ENCODE assay signal across 10 mouse cellular contexts in the genomic region with DNA sequence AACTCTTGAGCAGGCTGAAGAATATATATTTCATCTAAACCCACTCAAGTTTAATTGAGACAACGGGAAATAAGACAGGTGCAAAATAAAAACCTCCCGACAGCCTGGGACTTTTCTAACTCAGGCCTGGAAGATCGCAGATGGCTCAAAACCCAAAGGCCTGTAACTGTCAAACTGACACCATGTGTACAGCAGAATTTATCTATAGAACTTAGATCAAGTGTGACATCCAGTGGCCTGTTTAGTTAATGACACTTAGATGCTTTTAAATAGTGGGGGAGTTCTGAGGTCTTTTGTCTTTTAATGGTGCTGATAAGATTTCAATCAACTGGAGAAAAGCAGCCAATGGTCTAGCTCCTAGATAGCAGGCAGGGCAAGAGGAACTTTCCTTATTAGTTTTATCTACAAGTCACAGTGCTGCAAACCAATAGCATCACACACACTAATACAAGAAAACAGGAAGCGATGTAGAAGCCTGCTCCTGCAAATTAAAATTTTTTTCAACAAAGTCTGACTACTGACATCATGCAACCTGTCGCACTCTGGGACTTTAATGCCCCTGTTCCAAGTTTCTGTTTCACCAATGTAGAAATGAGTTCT.
A peak's percentile ranks its signal among the peaks of the same experiment; 100 is the strongest.
DNase-seq lines count a peak whose midpoint lies in the region; ATAC-seq and TF ChIP-seq lines count a peak whose summit lies in the region.
"Had no signal": no experiment of that assay in that cellular context is flagged by ENCODE, and none has a peak within 500 bp of the region (broad histone marks: within the 10 kb centered on the region; RNA-seq: fewer than 3 reads in every experiment).

No protein-coding gene starts in this region.

- no peaks in the 10 kb centered on the region for H3K79me2 ChIP-seq in heart, adult 2 months (replicated peaks; ENCODE audit: control insufficient read depth, insufficient read depth, low read length)

- ATAC-seq in heart, embryonic 12.5 days (ENCODE audit: insufficient number of reproducible peaks, low FRiP score): no peak
- peak; percentile 54; the same call in 1 of the 2 replicates for ATAC-seq in midbrain, embryonic 16.5 days
- ATAC-seq in midbrain, embryonic 11.5 days (ENCODE audit: low FRiP score): no peak
- peak; percentile 72 for ATAC-seq in common myeloid progenitor, adult 5-6 weeks (replicated peaks; ENCODE audit: low read depth, poor library complexity, severe bottlenecking)
- ATAC-seq: intestine, embryonic 15.5 days had no signal

- H3K4me3 ChIP-seq in heart, adult 2 months: no peak overlapping the region
- no peak overlapping the region for H3K4me3 ChIP-seq in heart, embryonic 12.5 days
- H3K4me3 ChIP-seq in midbrain, embryonic 16.5 days (ENCODE audit: low read depth, low read length): no peak overlapping the region
- H3K4me3 ChIP-seq in midbrain, embryonic 11.5 days (ENCODE audit: low read depth, low read length): no peak overlapping the region
- H3K4me3 ChIP-seq: intestine, embryonic 15.5 days; liver, embryonic 13.5 days had no signal

- no peak overlapping the region for H3K9ac ChIP-seq in heart, adult 2 months (ENCODE audit: low read depth, low read length)
- H3K9ac ChIP-seq in heart, embryonic 12.5 days: no peak overlapping the region
- H3K9ac ChIP-seq in midbrain, embryonic 16.5 days (ENCODE audit: low read depth, low read length): no peak overlapping the region
- no peak overlapping the region for H3K9ac ChIP-seq in midbrain, embryonic 11.5 days (ENCODE audit: low read length)
- H3K9ac ChIP-seq: intestine, embryonic 15.5 days; liver, embryonic 13.5 days had no signal

- intact Hi-C loops in heart, adult 2 months (cut with DNase I): loop anchor here (2.0 to 10.0 kb wide), 3 partner anchors 213 to 1303 kb away; no protein-coding TSS in a partner anchor

- 48% methylated on average over 5 of the region's 5 CpGs for WGBS in heart, adult 2 months
- 50% methylated on average over 5 of the region's 5 CpGs for WGBS in heart, embryonic 12.5 days
- WGBS in midbrain, embryonic 16.5 days: 74% methylated on average over 5 of the region's 5 CpGs
- 75% methylated on average over 5 of the region's 5 CpGs for WGBS in midbrain, embryonic 11.5 days

- DNase-seq in heart, adult 2 months: no peak
- no peak for DNase-seq in midbrain, embryonic 11.5 days (ENCODE audit: low spot score, missing footprints)
- DNase-seq in telencephalon, adult 2 months (ENCODE audit: low read depth, low spot score): peak; percentile 8
- no peak for DNase-seq in urinary bladder, postnatal 36 days (ENCODE audit: low spot score in 2 of 2)
- DNase-seq in urinary bladder, postnatal 25 days (ENCODE audit: low spot score): no peak
- DNase-seq: liver, embryonic 13.5 days had no signal

- H3K27me3 ChIP-seq in heart, adult 2 months (ENCODE audit: control insufficient read depth, insufficient read depth, low read length): no peaks in the 10 kb centered on the region
- H3K27me3 ChIP-seq in heart, embryonic 12.5 days (replicated peaks): no peaks in the 10 kb centered on the region
- no peaks in the 10 kb centered on the region for H3K27me3 ChIP-seq in midbrain, embryonic 16.5 days (ENCODE audit: control insufficient read depth, insufficient read depth, low read depth, low read length)
- no peaks in the 10 kb centered on the region for H3K27me3 ChIP-seq in midbrain, embryonic 11.5 days (ENCODE audit: control insufficient read depth, insufficient read depth, low read length)
- H3K27me3 ChIP-seq: liver, embryonic 13.5 days had no signal

- TF ChIP-seq CTCF in heart, adult 2 months (IDR thresholded peaks at IDR 0.05): peak; percentile 61

- H3K36me3 ChIP-seq in heart, adult 2 months (ENCODE audit: control insufficient read depth, insufficient read depth, low read length): no peaks in the 10 kb centered on the region
- no peaks in the 10 kb centered on the region for H3K36me3 ChIP-seq in heart, embryonic 12.5 days
- no peaks in the 10 kb centered on the region for H3K36me3 ChIP-seq in midbrain, embryonic 16.5 days (ENCODE audit: control insufficient read depth, insufficient read depth, low read length)
- H3K36me3 ChIP-seq in midbrain, embryonic 11.5 days (ENCODE audit: control insufficient read depth, insufficient read depth, low read length): no peaks in the 10 kb centered on the region
- H3K36me3 ChIP-seq: intestine, embryonic 15.5 days; liver, embryonic 13.5 days had no signal

- no peaks in the 10 kb centered on the region for H3K9me3 ChIP-seq in heart, embryonic 12.5 days (replicated peaks)
- H3K9me3 ChIP-seq in midbrain, embryonic 16.5 days (replicated peaks; ENCODE audit: control insufficient read depth, low read length, poor library complexity, severe bottlenecking): no peaks in the 10 kb centered on the region
- no peaks in the 10 kb centered on the region for H3K9me3 ChIP-seq in midbrain, embryonic 11.5 days (ENCODE audit: control insufficient read depth, low read length)
- H3K9me3 ChIP-seq: intestine, embryonic 15.5 days; liver, embryonic 13.5 days had no signal

- H3K4me1 ChIP-seq in heart, adult 2 months (ENCODE audit: control insufficient read depth, insufficient read depth, low read length): no peaks in the 10 kb centered on the region
- H3K4me1 ChIP-seq in heart, embryonic 12.5 days (replicated peaks): no peaks in the 10 kb centered on the region
- no peaks in the 10 kb centered on the region for H3K4me1 ChIP-seq in midbrain, embryonic 16.5 days (ENCODE audit: control insufficient read depth, insufficient read depth, low read length)
- H3K4me1 ChIP-seq in midbrain, embryonic 11.5 days (ENCODE audit: control insufficient read depth, insufficient read depth, low read length): no peaks in the 10 kb centered on the region
- H3K4me1 ChIP-seq: intestine, embryonic 15.5 days; liver, embryonic 13.5 days had no signal

- no peak overlapping the region for H3K4me2 ChIP-seq in heart, embryonic 12.5 days
- no peak overlapping the region for H3K4me2 ChIP-seq in midbrain, embryonic 16.5 days (ENCODE audit: low read length)
- H3K4me2 ChIP-seq in midbrain, embryonic 11.5 days: no peak overlapping the region
- H3K4me2 ChIP-seq: intestine, embryonic 15.5 days; liver, embryonic 13.5 days had no signal

- no peak for TF ChIP-seq EP300 in heart, adult 2 months (IDR thresholded peaks at IDR 0.05; ENCODE audit: insufficient read depth, low read depth, low read length)

- no peak overlapping the region for H3K27ac ChIP-seq in heart, adult 2 months
- H3K27ac ChIP-seq in heart, embryonic 12.5 days (ENCODE audit: poor library complexity, severe bottlenecking): no peak overlapping the region
- H3K27ac ChIP-seq in midbrain, embryonic 16.5 days (ENCODE audit: low read length): no peak overlapping the region
- H3K27ac ChIP-seq in midbrain, embryonic 11.5 days (ENCODE audit: low read depth, low read length): no peak overlapping the region
- H3K27ac ChIP-seq: intestine, embryonic 15.5 days; liver, embryonic 13.5 days had no signal

- no peak for TF ChIP-seq POLR2A in heart, adult 2 months (IDR thresholded peaks at IDR 0.05; ENCODE audit: insufficient read depth, low read depth, low read length)

Comparison
In these comparisons a context has a peak if more than half of its experiments do, and no peak if none do; other contexts are left out.
1. ATAC-seq: peak in midbrain, embryonic 16.5 days (single experiment) and common myeloid progenitor, adult 5-6 weeks (single experiment); none in heart, embryonic 12.5 days (single experiment) and midbrain, embryonic 11.5 days (single experiment).